Mouse (Mus musculus): Measurements from ENCODE around the gene Tanc1.
"Not testable (repeated sequence)": the region's sequence is repeated elsewhere in the genome, so short reads cannot be mapped to it uniquely, and the experiment has no call there.

Gene Tanc1

GRCm38 (mm10) chr2:59841189-59841939, 229.5 kb downstream of the Tanc1 start:
- DNase-seq, result no peak

GRCm38 (mm10) chr2:59841944-59842343, 230.1 kb downstream of the Tanc1 start:
- DNase-seq, result no peak

- DNase-seq, result no peak
Observed at GRCm38 (mm10) chr2:59842556-59843008, 230.7 kb downstream of the Tanc1 start.

- DNase-seq, result no peak
Observed at GRCm38 (mm10) chr2:59843156-59843555, 231.3 kb downstream of the Tanc1 start.

GRCm38 (mm10) chr2:59843848-59844247, 232.0 kb downstream of the Tanc1 start:
- no peak for DNase-seq

GRCm38 (mm10) chr2:59851885-59852284, 240.0 kb downstream of the Tanc1 start:
- not testable (repeated sequence) for DNase-seq

GRCm38 (mm10) chr2:59852916-59853315, 241.1 kb downstream of the Tanc1 start:
- no peak for DNase-seq

GRCm38 (mm10) chr2:59853543-59853942, 241.7 kb downstream of the Tanc1 start:
- DNase-seq, result no peak

GRCm38 (mm10) chr2:59854363-59854762, 242.5 kb downstream of the Tanc1 start:
- peak; percentile 35 for DNase-seq

- DNase-seq, result no peak
Observed at GRCm38 (mm10) chr2:59862618-59863017, 250.8 kb downstream of the Tanc1 start.

- DNase-seq, result no peak
Observed at GRCm38 (mm10) chr2:59870526-59870925, 258.7 kb downstream of the Tanc1 start.

GRCm38 (mm10) chr2:59876482-59876881, 264.6 kb downstream of the Tanc1 start:
- no peak for DNase-seq

- DNase-seq, result no peak
Observed at GRCm38 (mm10) chr2:59877335-59877734, 265.5 kb downstream of the Tanc1 start.

GRCm38 (mm10) chr2:59878221-59878620, 266.4 kb downstream of the Tanc1 start:
- no peak for DNase-seq

- no peak for DNase-seq
Observed at GRCm38 (mm10) chr2:59881404-59881803, 269.6 kb downstream of the Tanc1 start.

- peak; percentile 92 for DNase-seq
Observed at GRCm38 (mm10) chr2:59881831-59882741, 270.2 kb downstream of the Tanc1 start, which contains the start of gene Wdsub1. Gene Wdsub1, minus strand, starts transcription at chr2:59882591.

GRCm38 (mm10) chr2:59882742-59883281, 271.0 kb downstream of the Tanc1 start:
- DNase-seq, result peak; percentile 11

GRCm38 (mm10) chr2:59889699-59890098, 277.9 kb downstream of the Tanc1 start:
- no peak for DNase-seq
